Mouse (Mus musculus): ENCODE results near the gene Ddx43.
A peak's percentile ranks its signal among the peaks of the same experiment; 100 is the strongest.
"Not testable (repeated sequence)": the region's sequence is repeated elsewhere in the genome, so short reads cannot be mapped to it uniquely, and the experiment has no call there.

The Ddx43 gene

DNA sequence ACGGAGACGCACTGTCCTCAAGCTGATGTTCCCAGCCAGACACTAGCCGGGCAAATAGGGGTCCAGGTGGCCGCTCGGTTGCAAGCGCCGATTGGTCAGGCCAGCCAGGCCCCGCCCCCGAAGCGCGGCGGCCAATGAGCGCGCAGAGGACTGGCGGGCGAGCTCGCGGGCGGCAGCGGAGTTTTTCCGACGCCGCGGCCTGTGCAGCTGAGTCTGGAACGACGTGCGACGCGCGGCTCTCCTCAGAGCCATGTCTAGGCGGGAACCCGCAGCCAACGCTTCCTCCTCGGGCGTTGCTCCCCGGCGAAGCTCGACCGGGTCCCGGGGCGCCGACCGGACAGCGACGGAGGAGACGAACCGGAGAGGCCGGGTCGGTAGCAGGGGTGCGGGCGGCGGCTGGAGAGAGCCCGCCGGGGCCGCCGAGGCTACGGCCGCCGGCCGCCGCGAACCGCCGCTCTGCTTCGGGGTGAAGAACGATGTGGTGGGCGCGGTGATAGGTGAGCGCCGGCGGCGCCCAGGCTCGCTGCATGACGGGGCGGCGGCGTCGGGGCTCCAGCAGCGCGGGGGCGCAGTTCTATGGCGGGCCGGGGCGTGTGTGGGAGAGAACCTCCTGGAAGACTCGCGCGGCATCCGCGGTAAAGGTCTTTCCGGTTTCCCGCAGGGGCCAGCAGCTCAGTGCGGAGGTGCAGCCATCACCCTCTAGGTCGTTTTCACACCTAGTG lies at the start of gene Ddx43:
Ddx43 (plus strand) TSS at position 148 of the 722 bp plus-strand sequence.
- DNase-seq (ENCODE audit: low read depth, low spot score) = peak; percentile 6

DNA sequence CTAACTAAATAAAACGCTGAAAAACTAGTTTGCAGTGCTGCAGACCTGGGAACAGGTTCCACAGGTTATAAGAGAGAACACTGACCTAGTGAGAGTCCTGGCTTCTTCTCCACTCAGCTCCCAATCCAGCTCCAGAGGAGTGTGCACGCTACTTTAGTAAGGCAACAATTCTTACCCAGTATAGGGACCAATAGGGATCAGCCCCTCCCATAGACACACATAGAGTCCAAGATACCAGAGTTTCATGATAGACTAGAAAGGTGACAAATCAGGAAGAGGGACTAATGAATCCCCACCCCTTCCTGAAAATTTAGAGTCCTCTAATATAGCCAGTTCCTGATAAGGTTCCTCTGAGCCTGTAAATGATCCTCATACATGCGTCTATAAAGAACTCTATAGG lies 48.6 kb upstream of the Ddx43 start:
- no peak for DNase-seq (ENCODE audit: low read depth, low spot score)

DNA sequence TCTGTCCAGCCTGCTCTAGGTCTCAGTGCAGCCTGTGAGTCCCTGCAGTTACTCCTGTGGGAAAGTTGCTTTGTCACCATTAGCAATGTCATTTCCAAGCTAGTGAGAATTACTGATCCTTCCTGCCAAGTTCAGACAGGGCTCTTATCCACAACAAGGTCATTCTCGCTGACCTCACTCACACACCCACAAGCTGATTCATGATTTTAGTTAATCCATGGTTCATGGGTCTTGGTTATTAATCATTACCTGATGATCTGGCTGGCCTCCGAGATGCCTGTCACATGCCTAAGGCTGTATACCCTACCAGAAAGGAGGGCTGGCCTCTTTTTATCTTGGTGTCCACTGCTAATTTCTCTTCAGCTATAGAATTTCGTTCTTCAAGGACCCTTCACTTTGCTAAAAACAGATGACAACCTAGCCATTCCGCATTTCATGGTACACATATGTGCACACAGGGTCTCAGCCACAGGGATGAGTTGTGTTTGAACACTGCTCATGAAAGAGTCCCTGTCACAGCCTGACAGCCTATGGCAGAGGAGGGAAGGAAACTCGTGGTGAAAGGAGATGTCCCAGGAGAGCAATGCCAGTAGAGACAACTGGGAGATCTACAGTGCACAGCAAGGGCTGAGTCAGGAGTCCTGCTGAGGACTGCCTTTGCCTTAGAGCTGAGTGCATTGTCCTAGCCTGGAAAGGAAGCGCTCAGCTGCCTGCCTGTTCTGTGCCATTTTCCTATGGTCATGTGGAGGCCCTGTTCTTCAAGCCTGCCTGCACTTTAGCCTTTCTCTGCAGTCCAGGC lies 47.2 kb upstream of the Ddx43 start:
- not testable (repeated sequence) for DNase-seq (ENCODE audit: low read depth, low spot score)

DNA sequence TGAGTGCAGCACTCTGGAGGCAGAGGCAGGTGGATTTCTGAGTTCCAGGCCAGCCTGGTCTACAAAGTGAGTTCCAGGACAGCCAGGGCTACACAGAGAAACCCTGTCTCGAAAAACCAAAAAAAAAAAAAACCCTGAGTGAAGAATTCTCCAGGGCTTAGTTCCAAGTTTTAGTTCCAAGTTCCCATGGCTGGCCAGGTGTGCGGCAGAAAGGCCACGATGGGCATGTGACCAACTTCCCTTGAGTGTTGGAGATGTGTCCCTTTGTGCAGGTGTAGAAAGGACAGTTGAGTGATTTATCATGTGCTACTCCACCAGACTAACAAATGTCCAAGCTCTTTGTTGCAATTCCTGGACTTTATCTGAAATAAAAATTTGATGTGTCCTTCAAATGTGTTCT lies 46.4 kb upstream of the Ddx43 start:
- not testable (repeated sequence) for DNase-seq (ENCODE audit: low read depth, low spot score)

DNA sequence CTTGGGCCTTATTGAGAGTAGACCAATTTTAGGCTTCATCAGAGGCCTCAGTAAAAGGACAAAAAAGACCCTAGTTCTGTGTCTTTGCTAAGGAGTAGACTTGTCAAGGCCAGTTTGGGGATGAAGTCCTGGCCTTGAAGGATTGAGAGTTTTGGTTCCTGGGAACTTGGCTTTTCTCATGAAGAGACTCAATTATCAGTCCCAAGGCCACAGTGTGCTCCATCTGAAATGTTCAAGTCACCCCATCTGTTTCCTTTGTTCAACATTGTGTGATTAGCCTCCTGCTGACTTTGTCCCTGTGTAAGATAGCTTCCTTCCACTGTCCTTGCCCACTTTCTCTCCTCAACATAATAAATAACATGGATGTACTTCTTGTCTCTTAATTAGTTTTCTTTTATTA lies 45.6 kb upstream of the Ddx43 start:
- DNase-seq (ENCODE audit: low read depth, low spot score) = not testable (repeated sequence)

DNA sequence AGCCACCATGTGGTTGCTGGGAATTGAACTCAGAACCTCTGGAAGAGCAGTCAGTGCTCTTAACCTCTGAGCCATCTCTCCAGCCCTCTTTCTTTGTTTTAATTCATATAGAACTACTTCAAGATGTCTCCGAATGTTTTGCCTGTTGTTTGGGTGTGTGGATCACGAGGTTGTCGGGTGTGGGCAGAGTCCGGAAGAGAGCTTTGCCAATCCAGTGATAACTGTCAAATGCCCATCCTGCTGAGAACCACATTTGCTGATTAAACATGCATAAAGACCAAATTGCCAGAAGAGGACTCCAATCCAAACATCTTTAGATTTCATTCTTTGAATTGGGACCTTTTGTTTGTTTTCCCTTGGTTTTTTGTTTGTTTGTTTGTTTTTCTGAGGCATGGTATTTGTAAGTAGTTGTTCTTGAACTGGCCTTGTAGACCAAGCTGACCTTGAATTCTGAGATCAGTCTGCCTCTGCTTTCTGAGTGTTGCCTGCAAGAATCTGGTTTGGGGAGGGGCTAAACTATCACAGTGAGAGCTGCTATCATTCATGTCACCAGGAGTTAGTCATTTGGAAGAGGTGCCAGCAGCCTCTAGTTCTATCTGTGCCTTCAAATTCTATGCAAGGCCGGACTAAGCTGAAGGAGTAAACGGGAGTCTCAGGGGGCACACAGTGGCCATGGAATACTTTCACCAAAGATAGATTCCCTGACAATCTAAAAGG lies 43.9 kb upstream of the Ddx43 start:
- DNase-seq (ENCODE audit: low read depth, low spot score) = no peak

DNA sequence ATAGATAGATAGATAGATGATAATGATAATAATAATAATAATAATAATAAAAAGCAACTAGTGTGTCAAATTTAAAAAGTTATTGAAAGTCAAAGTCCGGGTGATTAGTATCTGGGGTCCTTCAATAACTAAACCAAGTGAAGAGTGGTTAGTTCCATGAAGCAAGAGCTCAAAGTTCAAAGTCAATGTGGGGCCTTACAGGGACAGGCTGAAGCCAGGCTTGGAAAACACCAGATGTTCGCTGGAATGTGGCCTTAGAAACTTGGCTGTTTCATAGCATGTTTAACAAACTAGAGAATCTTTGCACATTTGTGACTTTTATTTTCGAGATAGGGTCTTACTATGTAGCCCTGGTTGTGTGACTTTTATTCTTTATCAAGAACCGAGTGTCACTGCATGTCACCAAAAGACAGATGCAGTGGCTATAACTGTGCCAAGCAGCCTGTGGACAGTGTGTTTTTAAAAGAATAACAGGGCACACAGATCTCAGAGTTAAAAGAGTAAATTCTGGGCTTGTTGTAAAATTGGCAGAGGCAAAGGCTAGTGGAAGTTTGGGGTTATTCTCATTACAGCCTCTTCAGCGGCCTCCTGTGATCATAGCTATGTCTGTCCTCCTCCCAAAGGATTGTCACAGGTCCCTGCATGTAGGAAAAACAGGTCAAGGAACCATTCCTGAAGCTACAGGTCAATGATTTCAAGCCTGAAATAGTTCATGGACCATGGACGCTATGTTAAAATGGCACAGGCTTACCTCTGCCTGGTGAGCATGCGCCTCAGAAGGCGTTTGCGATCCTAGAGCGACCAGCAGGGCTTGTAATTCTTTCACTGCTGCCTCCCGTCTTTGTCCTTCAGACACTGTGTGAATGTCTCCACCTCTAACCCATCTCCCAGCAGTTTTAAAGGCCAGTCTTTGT lies 40.7 kb upstream of the Ddx43 start:
- no peak for DNase-seq (ENCODE audit: low read depth, low spot score)

DNA sequence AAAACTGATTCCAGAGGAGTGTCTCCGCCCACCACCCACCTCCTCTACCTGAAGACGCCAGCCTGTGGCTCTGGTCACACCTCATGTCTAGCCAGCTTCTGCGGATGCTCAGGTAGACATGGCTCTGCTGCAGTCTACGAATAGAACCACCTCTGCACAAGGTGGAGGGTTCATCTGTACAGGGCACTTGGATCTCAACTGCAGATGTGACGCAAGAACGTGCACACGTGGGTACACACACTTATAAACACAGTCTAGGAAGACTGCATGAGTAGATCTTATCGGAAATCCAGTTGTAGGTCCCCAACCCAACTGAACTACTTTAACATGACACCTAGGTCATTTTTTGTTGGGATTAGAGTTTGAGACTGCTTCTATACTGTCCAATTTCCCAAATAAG lies 40.0 kb upstream of the Ddx43 start, which contains the start of gene Gsta2:
Gsta2 (minus strand) TSS at position 178 of the 400 bp plus-strand sequence.
- no peak for DNase-seq (ENCODE audit: low read depth, low spot score)

DNA sequence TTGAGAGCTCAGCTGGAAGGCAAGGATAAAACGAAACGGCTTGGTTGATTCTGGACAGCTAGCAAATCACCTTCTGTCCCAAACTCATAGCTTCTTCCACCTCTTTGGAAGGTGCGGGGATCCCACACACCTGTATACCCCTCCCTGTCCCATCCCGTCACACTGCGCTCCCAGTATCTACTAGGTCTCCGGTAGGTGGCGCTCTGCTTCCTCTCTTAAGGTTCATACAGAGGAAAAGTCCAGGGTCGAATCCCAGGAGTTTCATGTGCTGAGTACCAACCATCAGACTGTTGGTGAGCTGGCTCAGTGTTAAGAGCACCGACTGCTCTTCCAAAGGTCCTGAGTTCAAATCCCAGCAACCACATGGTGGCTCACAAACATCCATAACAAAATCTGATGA lies 37.5 kb upstream of the Ddx43 start:
- DNase-seq (ENCODE audit: low read depth, low spot score) = peak; percentile 16

DNA sequence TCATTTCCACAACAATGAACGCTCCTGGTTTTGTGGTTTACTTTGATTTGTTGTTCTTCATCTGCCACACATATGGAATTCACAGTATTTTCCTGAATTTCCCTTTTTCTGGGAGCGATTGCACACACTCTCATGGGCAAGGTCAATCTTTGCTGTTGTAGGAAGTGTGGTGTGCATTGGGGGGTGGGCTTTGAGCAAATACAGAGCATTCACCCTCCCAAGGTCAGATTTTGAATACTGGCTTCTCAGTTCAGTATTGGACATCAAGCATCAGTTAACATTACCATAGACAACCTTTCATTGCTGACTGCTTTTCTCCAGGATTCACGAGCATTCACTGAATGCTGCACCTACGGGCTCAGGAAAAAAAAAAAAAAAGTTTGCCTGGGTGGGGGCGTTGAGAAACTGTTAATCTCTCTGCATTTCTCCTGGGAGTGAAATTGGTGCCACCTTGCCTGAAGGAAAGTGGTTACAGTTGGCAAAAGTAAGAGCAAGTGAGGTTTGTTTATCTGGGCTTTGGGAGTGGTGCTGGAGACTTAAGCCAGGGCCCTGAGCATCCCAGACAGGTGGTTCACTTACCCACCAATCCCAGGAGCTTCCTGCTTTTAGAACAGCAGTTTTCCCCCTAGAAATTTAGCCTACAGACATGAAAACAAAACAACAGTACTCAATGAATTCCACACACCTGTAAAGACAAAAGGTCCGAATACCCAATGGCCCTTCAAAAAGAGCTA lies 35.7 kb upstream of the Ddx43 start:
- DNase-seq (ENCODE audit: low read depth, low spot score) = no peak

DNA sequence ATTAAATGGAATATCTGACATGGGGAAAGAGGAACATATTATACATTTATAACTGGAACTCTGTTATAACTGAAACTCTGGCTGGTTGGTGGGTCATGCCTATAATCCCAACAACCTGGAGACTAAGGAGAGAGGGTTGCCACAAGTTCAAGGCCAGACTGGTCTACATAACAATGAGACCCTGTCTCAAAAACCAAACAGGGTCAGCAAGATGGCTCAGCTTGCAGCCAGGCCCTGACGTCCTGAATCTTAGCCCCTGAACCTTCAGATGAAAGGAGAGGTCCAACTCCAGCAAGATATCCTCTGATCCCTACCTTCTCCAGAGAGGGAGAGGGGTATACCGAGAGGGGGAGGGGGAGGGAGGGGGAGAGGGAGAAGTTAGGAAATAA lies 35.1 kb upstream of the Ddx43 start:
- no peak for DNase-seq (ENCODE audit: low read depth, low spot score)

DNA sequence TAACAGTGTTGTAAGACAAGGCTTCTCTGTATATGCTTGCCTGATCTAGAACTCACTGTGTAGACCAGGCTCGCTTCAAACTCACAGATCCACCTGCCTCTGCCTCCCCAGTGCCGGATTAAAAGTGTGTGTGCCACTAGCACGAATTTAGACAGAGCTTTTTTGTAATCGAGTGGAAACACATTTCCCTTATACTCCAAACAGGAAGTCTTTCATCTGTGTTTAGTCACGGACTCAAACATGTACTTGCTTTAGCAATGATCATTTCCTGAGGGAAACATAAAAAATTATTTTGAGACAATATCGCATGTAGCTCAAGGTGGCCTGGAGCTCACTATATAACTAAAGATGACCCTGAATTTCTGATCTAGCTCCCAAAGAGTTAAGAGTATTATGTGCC lies 32.2 kb upstream of the Ddx43 start:
- no peak for DNase-seq (ENCODE audit: low read depth, low spot score)

DNA sequence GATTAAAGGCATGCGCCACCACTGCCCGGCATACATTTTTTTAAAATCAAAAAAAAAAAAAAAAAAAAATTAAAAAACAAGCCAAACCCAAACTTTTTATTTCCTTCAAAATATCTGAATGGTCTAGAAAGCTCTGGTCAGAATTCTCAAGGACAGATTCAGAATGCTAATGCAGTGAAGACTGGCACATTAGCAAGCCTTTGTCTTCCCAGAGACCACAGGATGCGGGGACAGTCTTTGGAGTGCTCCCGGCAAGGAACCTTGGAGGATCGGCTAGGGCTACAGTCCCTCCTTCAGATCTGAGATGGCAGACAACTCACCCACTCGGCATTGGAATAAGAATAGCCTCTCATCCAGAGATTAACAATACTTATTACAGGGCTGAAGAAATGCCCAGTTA lies 30.9 kb upstream of the Ddx43 start:
- DNase-seq (ENCODE audit: low read depth, low spot score) = no peak

DNA sequence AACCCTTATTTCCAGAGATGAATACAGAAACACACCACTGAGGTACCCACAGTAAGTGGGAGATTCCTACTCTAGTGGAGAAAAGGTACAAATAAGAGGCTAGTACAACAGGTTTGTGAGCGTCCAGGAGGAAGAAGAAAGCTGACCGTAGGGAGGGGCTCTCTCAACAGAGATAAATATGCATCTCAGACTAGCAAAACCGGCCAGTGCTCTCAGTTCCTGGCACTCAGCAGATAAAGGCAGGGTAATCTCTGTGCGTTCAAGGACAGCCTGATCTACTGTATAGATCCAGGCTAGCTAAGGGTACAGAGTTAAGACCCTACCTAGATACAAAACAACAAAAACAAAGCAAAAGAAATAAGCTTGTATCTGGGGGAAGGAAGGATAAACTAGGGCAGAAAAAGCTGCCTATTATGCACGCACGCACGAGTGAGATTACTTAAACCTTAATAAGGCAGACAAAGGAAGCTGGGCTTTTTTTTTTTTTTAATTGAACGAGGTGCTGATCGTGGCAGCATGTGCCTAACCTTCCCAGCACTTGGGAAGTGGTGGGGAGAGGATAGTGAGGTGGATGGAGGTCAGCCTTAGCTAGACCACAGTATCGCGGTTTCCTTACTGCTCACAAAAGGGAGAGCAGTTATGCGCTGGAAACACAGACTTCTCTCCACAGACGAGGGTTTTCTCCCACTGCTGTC lies 29.6 kb upstream of the Ddx43 start:
- no peak for DNase-seq (ENCODE audit: low read depth, low spot score)

DNA sequence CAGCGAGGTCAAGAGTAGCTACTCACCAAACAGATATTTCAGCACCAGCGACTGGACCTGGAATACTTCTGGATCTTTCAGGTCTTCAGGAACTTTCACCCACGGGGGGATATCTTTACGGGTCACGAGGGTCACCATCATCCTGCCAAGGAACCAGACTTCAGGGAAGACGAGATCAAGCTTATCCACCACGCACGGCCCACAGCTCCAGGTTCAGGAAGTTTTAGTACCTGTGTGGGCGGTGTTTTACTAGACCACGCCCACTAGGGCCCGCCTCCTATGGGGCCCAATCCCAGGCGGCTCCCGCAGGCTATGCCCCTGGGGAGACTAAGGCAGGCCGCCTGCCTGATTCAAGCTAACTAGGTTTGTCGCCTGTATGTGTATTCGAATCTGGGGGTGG lies 27.6 kb upstream of the Ddx43 start, which contains the start of gene Dppa5a:
Dppa5a (minus strand) TSS at position 219 of the 400 bp plus-strand sequence.
- not testable (repeated sequence) for DNase-seq (ENCODE audit: low read depth, low spot score)

DNA sequence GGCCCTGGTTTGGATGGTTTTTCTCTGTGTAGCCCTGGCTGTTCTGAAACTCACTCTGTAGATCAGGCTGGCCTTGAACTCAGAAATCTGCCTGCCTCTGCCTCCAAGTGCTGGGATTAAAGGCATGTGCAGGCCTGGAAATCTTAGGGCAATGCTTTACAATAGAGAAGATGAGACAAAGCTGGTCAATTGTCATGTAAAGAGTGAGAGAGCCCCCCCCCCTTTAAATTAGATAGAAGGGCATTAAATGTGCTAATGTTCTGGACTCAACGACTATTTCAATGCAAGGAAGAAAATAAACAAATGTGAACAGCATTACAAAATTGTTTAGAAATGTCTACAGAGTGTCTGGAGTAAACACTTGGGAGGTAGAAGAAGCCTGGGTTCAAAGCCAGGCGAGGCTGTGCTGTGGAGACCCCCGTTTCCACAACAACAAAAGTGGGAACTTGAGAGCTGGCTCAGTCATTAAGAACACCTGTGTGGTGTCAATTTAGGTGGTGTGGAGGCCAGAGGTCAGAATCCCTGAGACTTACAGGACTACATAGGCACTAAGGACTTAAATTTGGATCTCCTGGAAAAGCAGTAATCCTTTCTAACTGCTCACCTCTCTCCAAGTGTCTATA lies 26.8 kb upstream of the Ddx43 start:
- DNase-seq (ENCODE audit: low read depth, low spot score) = no peak

DNA sequence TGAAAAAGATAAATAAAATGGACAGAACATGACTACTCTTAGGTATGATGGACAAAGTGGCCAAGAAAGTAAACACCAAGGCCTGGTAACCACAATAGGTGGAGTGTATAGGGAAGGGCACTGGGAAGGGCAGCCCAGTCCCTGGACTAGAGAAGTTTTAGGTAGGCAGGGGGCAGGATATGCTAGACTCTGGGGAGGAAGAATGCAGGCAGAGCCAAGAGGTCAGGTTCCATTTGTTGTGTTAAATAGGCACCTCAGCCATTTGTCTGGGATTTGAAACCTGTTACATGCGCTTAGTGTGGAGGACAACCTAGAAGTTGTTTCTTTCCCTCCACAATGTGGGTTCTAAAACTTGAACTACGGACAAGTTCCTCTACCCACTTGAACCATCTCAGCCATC lies 26.2 kb upstream of the Ddx43 start:
- DNase-seq (ENCODE audit: low read depth, low spot score) = no peak

DNA sequence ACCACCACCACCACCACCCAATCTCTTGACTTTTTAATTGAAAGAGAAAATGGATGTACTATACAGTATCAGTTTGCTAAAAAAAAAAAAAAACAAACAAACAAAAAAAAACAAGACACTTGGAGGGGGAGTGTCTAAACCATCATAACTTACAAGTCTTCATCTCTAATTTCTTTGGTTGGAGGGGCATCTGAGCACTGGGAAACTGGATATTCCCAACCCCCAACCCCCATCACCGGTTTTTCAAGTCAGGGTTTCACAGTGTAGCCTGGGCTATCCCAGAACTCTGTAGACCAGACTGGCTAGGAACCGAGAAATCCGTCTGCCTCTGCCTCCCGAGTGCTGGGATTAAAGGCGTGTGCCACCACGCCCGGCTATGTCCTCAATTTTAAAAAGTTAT lies 25.8 kb upstream of the Ddx43 start:
- no peak for DNase-seq (ENCODE audit: low read depth, low spot score)

DNA sequence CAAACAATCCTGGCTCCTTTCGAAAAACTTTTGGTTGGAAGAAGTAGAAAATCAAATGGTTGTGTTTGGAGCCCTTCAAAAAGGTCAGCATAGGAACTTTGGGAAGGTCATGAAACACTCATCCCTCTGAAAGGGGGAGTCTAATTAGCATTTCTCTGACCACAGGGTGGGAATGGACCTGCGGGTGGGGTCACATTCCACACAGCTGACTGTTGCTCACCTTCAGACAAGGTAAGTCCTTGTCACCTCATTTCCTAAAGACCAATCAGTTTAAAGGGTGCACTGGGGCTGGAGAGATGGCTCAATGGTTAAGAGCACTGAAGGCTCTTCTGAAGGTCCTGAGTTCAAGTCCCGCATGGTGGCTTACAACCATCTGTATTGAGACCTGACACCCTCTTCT lies 24.1 kb upstream of the Ddx43 start:
- no peak for DNase-seq (ENCODE audit: low read depth, low spot score)
